8 mouse cellular contexts compared by ENCODE assay signal in the genomic region with DNA sequence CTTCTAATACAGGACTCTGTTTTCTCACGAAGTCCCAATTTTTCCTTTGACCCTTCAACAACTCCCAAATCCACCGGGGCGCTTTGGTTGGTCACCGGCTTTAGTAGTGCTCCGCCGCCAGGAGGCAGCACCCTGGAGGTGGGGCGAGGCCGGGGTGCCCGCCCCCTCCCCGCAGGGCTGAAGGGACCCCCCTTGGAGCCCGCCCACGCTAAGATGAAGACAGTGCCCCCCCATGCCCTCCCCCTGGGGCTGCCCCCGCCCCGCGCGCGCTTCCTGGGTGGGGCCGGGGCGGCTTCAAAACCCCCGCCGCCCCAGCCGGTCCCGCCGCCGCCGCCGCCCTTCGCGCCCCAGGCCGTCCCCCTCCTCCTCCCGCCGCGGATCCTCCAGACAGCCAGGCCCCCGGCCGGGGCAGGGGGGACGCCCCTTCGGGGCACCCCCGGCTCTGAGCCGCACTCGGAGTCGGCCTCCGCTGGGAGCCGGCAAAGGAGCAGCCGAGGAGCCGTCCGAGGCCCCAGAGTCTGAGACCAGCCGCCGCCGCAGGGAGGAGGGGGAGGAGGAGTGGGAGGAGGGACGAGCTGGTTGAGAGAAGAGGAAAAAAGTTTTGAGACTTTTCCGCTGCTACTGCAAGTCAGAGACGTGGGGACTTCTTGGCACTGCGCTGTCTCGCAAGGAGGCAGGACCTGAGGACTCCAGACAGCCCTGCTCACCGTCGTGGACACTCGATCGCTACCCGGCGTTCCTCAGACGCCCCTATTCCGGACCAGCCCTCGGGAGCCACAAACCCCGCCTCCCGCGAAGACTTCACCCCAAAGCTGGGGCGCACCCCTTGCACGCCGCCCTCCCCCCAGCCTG. TPM values are rescaled to one million over a fixed set of nuclear protein-coding genes. Genes with fewer than 3 reads are reported as not detected.
A peak's percentile ranks its signal among the peaks of the same experiment; 100 is the strongest.
DNase-seq lines count a peak whose midpoint lies in the region; ATAC-seq lines count a peak whose summit lies in the region.

A gene (plus strand): TSS at position 323 of the 852 bp plus-strand sequence.

- under 1% methylated on average over 59 of the region's 69 CpGs for WGBS in embryonic facial prominence, embryonic 13.5 days
- WGBS in heart, embryonic 11.5 days (ENCODE audit: insufficient replicate concordance): 1% methylated on average over 45 of the region's 69 CpGs
- WGBS in kidney, embryonic 14.5 days: under 1% methylated on average over 52 of the region's 69 CpGs

- peak within 1 kb of the TSS; percentile 88 for H3K4me2 ChIP-seq in embryonic facial prominence, embryonic 13.5 days
- H3K4me2 ChIP-seq in heart, embryonic 11.5 days: peak within 1 kb of the TSS; percentile 97
- H3K4me2 ChIP-seq in kidney, embryonic 14.5 days (replicated peaks; ENCODE audit: low read depth, low read length): peak within 1 kb of the TSS; percentile 94

- peak within 1 kb of the TSS; percentile 80 for H3K9ac ChIP-seq in embryonic facial prominence, embryonic 13.5 days
- H3K9ac ChIP-seq in heart, embryonic 11.5 days (ENCODE audit: low read depth, low read length): peak within 1 kb of the TSS; percentile 80
- peak within 1 kb of the TSS; percentile 68 for H3K9ac ChIP-seq in kidney, embryonic 14.5 days (ENCODE audit: low read depth, low read length)

- peaks cover 8% of the 10 kb centered on the region; the same call in 1 of the 2 replicates for H3K36me3 ChIP-seq in embryonic facial prominence, embryonic 13.5 days
- H3K36me3 ChIP-seq in heart, embryonic 11.5 days (ENCODE audit: control insufficient read depth, insufficient read depth, low read length): peaks cover 3% of the 10 kb centered on the region; the same call in 1 of the 2 replicates
- H3K36me3 ChIP-seq in kidney, embryonic 14.5 days (ENCODE audit: control insufficient read depth, insufficient read depth, low read length): no peaks in the 10 kb centered on the region

- intact Hi-C loops in left cerebral cortex, postnatal 4 days (cut with DNase I): no loop called here

- peak; percentile 51 for DNase-seq in left cerebral cortex, postnatal 4 days
- DNase-seq in left cerebral cortex, adult 11 months (ENCODE audit: low spot score): no peak
- peak; percentile 88 for DNase-seq in lung, postnatal 14 days
- peak; percentile 65 for DNase-seq in ovary, postnatal 10 days (ENCODE audit: low spot score)
- DNase-seq in urinary bladder, postnatal 10 days (ENCODE audit: low spot score): peak; percentile 45

- H3K27me3 ChIP-seq in embryonic facial prominence, embryonic 13.5 days: peaks cover 55% of the 10 kb centered on the region
- peaks cover 8% of the 10 kb centered on the region; the same call in 1 of the 2 replicates for H3K27me3 ChIP-seq in heart, embryonic 11.5 days (ENCODE audit: control insufficient read depth, insufficient read depth, low read length)
- peaks cover 20% of the 10 kb centered on the region for H3K27me3 ChIP-seq in kidney, embryonic 14.5 days (ENCODE audit: control insufficient read depth, insufficient read depth, low read length)

- no peaks in the 10 kb centered on the region for H3K9me3 ChIP-seq in embryonic facial prominence, embryonic 13.5 days
- no peaks in the 10 kb centered on the region for H3K9me3 ChIP-seq in heart, embryonic 11.5 days (replicated peaks; ENCODE audit: control insufficient read depth, low read length)
- H3K9me3 ChIP-seq in kidney, embryonic 14.5 days (ENCODE audit: control insufficient read depth, low read length): no peaks in the 10 kb centered on the region

- H3K4me3 ChIP-seq in embryonic facial prominence, embryonic 13.5 days: peak within 1 kb of the TSS; percentile 65
- H3K4me3 ChIP-seq in heart, embryonic 11.5 days (ENCODE audit: low read depth, low read length): peak within 1 kb of the TSS; percentile 75
- peak within 1 kb of the TSS; percentile 59 for H3K4me3 ChIP-seq in kidney, embryonic 14.5 days (ENCODE audit: low read length)

- H3K27ac ChIP-seq in embryonic facial prominence, embryonic 13.5 days: peak within 1 kb of the TSS; percentile 85
- peak within 1 kb of the TSS; percentile 86 for H3K27ac ChIP-seq in heart, embryonic 11.5 days (ENCODE audit: low read depth, low read length)
- peak within 1 kb of the TSS; percentile 65; the same call in 1 of the 2 replicates for H3K27ac ChIP-seq in kidney, embryonic 14.5 days (ENCODE audit: low read depth, low read length)

- H3K4me1 ChIP-seq in embryonic facial prominence, embryonic 13.5 days: peaks cover 41% of the 10 kb centered on the region
- H3K4me1 ChIP-seq in heart, embryonic 11.5 days (ENCODE audit: control insufficient read depth, insufficient read depth, low read length): peaks cover 23% of the 10 kb centered on the region
- H3K4me1 ChIP-seq in kidney, embryonic 14.5 days (ENCODE audit: control insufficient read depth, insufficient read depth, low read length): peaks cover 23% of the 10 kb centered on the region

- peak; percentile 34 for ATAC-seq in embryonic facial prominence, embryonic 13.5 days (ENCODE audit: insufficient number of reproducible peaks, insufficient read depth, low FRiP score, low TSS enrichment, low read depth)
- ATAC-seq in heart, embryonic 11.5 days (replicated peaks; ENCODE audit: insufficient number of reproducible peaks, low FRiP score, low TSS enrichment): peak; percentile 36
- ATAC-seq in kidney, embryonic 14.5 days (ENCODE audit: low FRiP score, low TSS enrichment): peak; percentile 68

RNA-seq across cellular contexts. Expression of the gene that starts here (rescaled TPM):
- 10 to 100 TPM in 1 of 2 experiments, 1 to 10 TPM in 1; 8.5 to 10.1 TPM for total RNA-seq in left cerebral cortex, postnatal 4 days (2021)
- polyA plus RNA-seq in embryonic facial prominence, embryonic 13.5 days (2015; fragmentation: Nextera tagmentation; extraction: Ambion mirVana): 3.2 and 3.4 TPM in 2 replicates
- 3.5 and 3.6 TPM in 2 replicates for polyA plus RNA-seq in heart, embryonic 11.5 days (2014; fragmentation: Nextera tagmentation; extraction: Ambion mirVana)
- 3.8 and 5.1 TPM in 2 replicates for polyA plus RNA-seq in kidney, embryonic 14.5 days (2014; fragmentation: Nextera tagmentation; extraction: Ambion mirVana)
